Mouse (Mus musculus): Measurements from ENCODE around the gene Nabp1. TPM values are rescaled to one million over a fixed set of nuclear protein-coding genes. Genes with fewer than 3 reads are reported as not detected.

Gene Nabp1
- polyA plus RNA-seq, 1 experiment from 2014 or later: 14.9 TPM

DNA sequence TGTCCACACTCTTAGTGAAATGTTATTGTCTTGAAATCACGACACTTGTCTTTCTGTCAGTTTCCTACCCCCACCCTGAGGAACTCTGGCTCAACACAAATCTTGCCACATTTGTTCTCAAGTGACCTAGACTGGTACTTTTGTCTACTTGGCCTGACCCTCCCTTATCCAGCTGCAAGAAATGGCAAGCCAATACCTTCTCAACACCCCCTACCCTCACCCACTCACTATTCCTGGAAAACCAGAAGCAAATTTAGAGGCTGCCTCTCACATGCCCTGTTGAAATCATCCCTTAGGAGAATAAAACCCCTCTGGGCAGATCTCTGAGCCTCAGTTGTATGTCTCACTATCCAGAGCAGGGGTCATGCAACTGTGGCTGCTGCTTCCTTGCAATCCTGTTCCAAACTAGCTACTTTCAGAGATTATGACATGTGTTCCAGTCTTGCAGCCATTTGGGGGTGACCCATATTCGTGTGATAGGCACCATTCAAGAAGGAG lies 20.4 kb upstream of the Nabp1 start:
- Histone ChIP-seq H3K27me3 (replicated peaks; ENCODE audit: control insufficient read depth, insufficient read depth, low read length) (no peaks in the 10 kb centered on the region), H3K9me3 (ENCODE audit: control insufficient read depth) (no peaks in the 10 kb centered on the region), H3K4me2 (replicated peaks; ENCODE audit: low read depth) (no peak overlapping the region), H3K4me1 (replicated peaks; ENCODE audit: control insufficient read depth, insufficient read depth, low read length) (no peaks in the 10 kb centered on the region), H3K9ac (ENCODE audit: low read depth, low read length) (no peak overlapping the region), H3K36me3 (ENCODE audit: control insufficient read depth, insufficient read depth) (no peaks in the 10 kb centered on the region), H3K27ac (ENCODE audit: low read depth, low read length) (no peak overlapping the region), H3K4me3 (ENCODE audit: low read depth, low read length) (no peak overlapping the region)
- no peak for TF ChIP-seq CTCF (IDR thresholded peaks at IDR 0.05; ENCODE audit: low read depth)
- WGBS: 64% methylated on average over 2 of the region's 2 CpGs
- ATAC-seq: no peak

- Histone ChIP-seq H3K36me3 (ENCODE audit: control insufficient read depth, insufficient read depth) (no peaks in the 10 kb centered on the region), H3K9ac (ENCODE audit: low read depth, low read length) (no peak overlapping the region), H3K27ac (ENCODE audit: low read depth, low read length) (no peak overlapping the region), H3K4me2 (replicated peaks; ENCODE audit: low read depth) (no peak overlapping the region), H3K4me3 (ENCODE audit: low read depth, low read length) (no peak overlapping the region), H3K4me1 (replicated peaks; ENCODE audit: control insufficient read depth, insufficient read depth, low read length) (no peaks in the 10 kb centered on the region), H3K9me3 (ENCODE audit: control insufficient read depth) (no peaks in the 10 kb centered on the region), H3K27me3 (replicated peaks; ENCODE audit: control insufficient read depth, insufficient read depth, low read length) (no peaks in the 10 kb centered on the region)
- no peak for TF ChIP-seq CTCF (IDR thresholded peaks at IDR 0.05; ENCODE audit: low read depth)
- 89% methylated on average over 1 of the region's 1 CpGs for WGBS
- ATAC-seq: no peak
These were observed 17.9 kb upstream of the Nabp1 start for GRCm38 (mm10) chr1:51496163-51496562.

GRCm38 (mm10) chr1:51493592-51494307 lies 15.5 kb upstream of the Nabp1 start:
- Histone ChIP-seq H3K4me3 (ENCODE audit: low read depth, low read length) (no peak overlapping the region), H3K27me3 (replicated peaks; ENCODE audit: control insufficient read depth, insufficient read depth, low read length) (no peaks in the 10 kb centered on the region), H3K4me2 (replicated peaks; ENCODE audit: low read depth) (no peak overlapping the region), H3K4me1 (replicated peaks; ENCODE audit: control insufficient read depth, insufficient read depth, low read length) (no peaks in the 10 kb centered on the region), H3K27ac (ENCODE audit: low read depth, low read length) (no peak overlapping the region), H3K36me3 (ENCODE audit: control insufficient read depth, insufficient read depth) (no peaks in the 10 kb centered on the region), H3K9ac (ENCODE audit: low read depth, low read length) (no peak overlapping the region), H3K9me3 (ENCODE audit: control insufficient read depth) (no peaks in the 10 kb centered on the region)
- ATAC-seq: no peak
- 78% methylated on average over 7 of the region's 7 CpGs for WGBS
- no peak for TF ChIP-seq CTCF (IDR thresholded peaks at IDR 0.05; ENCODE audit: low read depth)

- no peak for TF ChIP-seq CTCF (IDR thresholded peaks at IDR 0.05; ENCODE audit: low read depth)
- WGBS: 84% methylated on average over 1 of the region's 1 CpGs
These were observed 8.1 kb upstream of the Nabp1 start for GRCm38 (mm10) chr1:51486291-51486690.

GRCm38 (mm10) chr1:51480386-51480785 lies 2.2 kb upstream of the Nabp1 start:
- H3K9me3 ChIP-seq (ENCODE audit: control insufficient read depth): no peaks in the 10 kb centered on the region
- no peaks in the 10 kb centered on the region for H3K4me1 ChIP-seq (replicated peaks; ENCODE audit: control insufficient read depth, insufficient read depth, low read length)
- no peak overlapping the region for H3K9ac ChIP-seq (ENCODE audit: low read depth, low read length)
- H3K27ac ChIP-seq (ENCODE audit: low read depth, low read length): no peak overlapping the region
- TF ChIP-seq CTCF (IDR thresholded peaks at IDR 0.05; ENCODE audit: low read depth): no peak
- no peak overlapping the region for H3K4me3 ChIP-seq (ENCODE audit: low read depth, low read length)
- no peak for ATAC-seq
- H3K4me2 ChIP-seq (replicated peaks; ENCODE audit: low read depth): no peak overlapping the region
- no peaks in the 10 kb centered on the region for H3K36me3 ChIP-seq (ENCODE audit: control insufficient read depth, insufficient read depth)
- H3K27me3 ChIP-seq (replicated peaks; ENCODE audit: control insufficient read depth, insufficient read depth, low read length): no peaks in the 10 kb centered on the region

More at GRCm38 (mm10) chr1:51486291-51486690, 8.1 kb upstream of the Nabp1 start:
- Histone ChIP-seq H3K27me3 (replicated peaks; ENCODE audit: control insufficient read depth, insufficient read depth, low read length) (no peaks in the 10 kb centered on the region), H3K36me3 (ENCODE audit: control insufficient read depth, insufficient read depth) (no peaks in the 10 kb centered on the region), H3K4me3 (ENCODE audit: low read depth, low read length) (no peak overlapping the region), H3K27ac (ENCODE audit: low read depth, low read length) (no peak overlapping the region), H3K9ac (ENCODE audit: low read depth, low read length) (no peak overlapping the region), H3K4me2 (replicated peaks; ENCODE audit: low read depth) (no peak overlapping the region), H3K4me1 (replicated peaks; ENCODE audit: control insufficient read depth, insufficient read depth, low read length) (no peaks in the 10 kb centered on the region), H3K9me3 (ENCODE audit: control insufficient read depth) (no peaks in the 10 kb centered on the region)
- no peak for ATAC-seq

DNA sequence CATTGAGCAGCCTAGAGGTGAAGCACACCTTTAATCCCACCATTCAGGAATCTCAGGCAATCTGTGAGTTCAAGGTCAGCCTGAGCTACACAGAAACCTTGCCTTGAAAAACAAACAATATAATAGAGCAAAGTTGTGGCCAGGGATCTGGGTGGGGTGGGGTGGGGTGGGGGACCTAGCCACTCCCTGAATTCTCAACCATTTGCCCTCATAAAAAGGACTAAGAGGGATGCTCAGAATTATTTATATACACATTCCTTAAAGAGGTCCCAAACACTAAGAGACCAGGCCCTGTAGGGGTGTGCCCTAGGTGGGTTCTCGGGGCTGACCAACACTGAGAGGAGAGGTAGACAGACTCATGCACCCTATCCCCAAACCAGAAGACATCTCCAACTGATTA lies 1.5 kb upstream of the Nabp1 start:
- Histone ChIP-seq H3K9ac (ENCODE audit: low read depth, low read length) (no peak overlapping the region), H3K4me1 (replicated peaks; ENCODE audit: control insufficient read depth, insufficient read depth, low read length) (no peaks in the 10 kb centered on the region), H3K4me3 (ENCODE audit: low read depth, low read length) (no peak overlapping the region), H3K9me3 (ENCODE audit: control insufficient read depth) (no peaks in the 10 kb centered on the region), H3K27ac (ENCODE audit: low read depth, low read length) (no peak overlapping the region), H3K36me3 (ENCODE audit: control insufficient read depth, insufficient read depth) (no peaks in the 10 kb centered on the region), H3K4me2 (replicated peaks; ENCODE audit: low read depth) (no peak overlapping the region), H3K27me3 (replicated peaks; ENCODE audit: control insufficient read depth, insufficient read depth, low read length) (no peaks in the 10 kb centered on the region)
- no peak for ATAC-seq
- no peak for TF ChIP-seq CTCF (IDR thresholded peaks at IDR 0.05; ENCODE audit: low read depth)
- WGBS: 70% methylated on average over 1 of the region's 1 CpGs
